Mouse (Mus musculus): ENCODE results near the gene Hoxd9.

- TF ChIP-seq CTCF (conservative IDR thresholded peaks at IDR 0.05 in 1 of 2, IDR thresholded peaks at IDR 0.05 in 1 of 2; ENCODE audit: low read depth in 2 of 2, low read length in 2 of 2) (no peak), EP300 (IDR thresholded peaks at IDR 0.05; ENCODE audit: low read length) (no peak), POLR2A (IDR thresholded peaks at IDR 0.05; ENCODE audit: low read depth, low read length) (no peak), KAT2A (IDR thresholded peaks at IDR 0.05; ENCODE audit: insufficient replicate concordance, low read length) (no peak), TCF12 (IDR thresholded peaks at IDR 0.05; ENCODE audit: low read depth, low read length) (no peak), NELFE (IDR thresholded peaks at IDR 0.05; ENCODE audit: low read depth, low read length) (no peak), ELF1 (IDR thresholded peaks at IDR 0.05; ENCODE audit: low read depth, low read length) (no peak), JUN (IDR thresholded peaks at IDR 0.05; ENCODE audit: insufficient read depth, low read depth, low read length) (no peak), E2F4 (IDR thresholded peaks at IDR 0.05; ENCODE audit: insufficient replicate concordance, low read depth, low read length) (no peak), SMC3 (IDR thresholded peaks at IDR 0.05; ENCODE audit: low read depth, low read length) (no peak), MAFK (IDR thresholded peaks at IDR 0.05; ENCODE audit: insufficient replicate concordance, low read length) (no peak)
Measured at GRCm38 (mm10) chr2:74678891-74679595, 18.5 kb upstream of the Hoxd9 start, which contains the start of gene Hoxd11.

Measured in CH12.LX (cell line).